Mouse (Mus musculus): ENCODE measurements around the gene Endov. TPM values are rescaled to one million over a fixed set of nuclear protein-coding genes. Genes with fewer than 3 reads are reported as not detected.

Gene Endov
- polyA plus RNA-seq (2012; rRNA removed) = 9.6 and 18.1 TPM in 2 replicates

- Histone ChIP-seq H3K36me3 (ENCODE audit: control insufficient read depth, insufficient read depth, low read length) (peaks cover 20% of the 10 kb centered on the region), H3K27me3 (ENCODE audit: control insufficient read depth, insufficient read depth, low read length) (no peaks in the 10 kb centered on the region), H3K4me3 (ENCODE audit: low read depth, low read length) (peak within 1 kb of the TSS; percentile 86), H3K4me1 (ENCODE audit: control insufficient read depth, insufficient read depth, insufficient read length, low read length) (peaks cover 10% of the 10 kb centered on the region; the same call in 1 of the 2 replicates), H3K27ac (ENCODE audit: insufficient read depth, low read depth, low read length) (peak within 1 kb of the TSS; percentile 74)
- 1% methylated on average over 66 of the region's 66 CpGs for WGBS
- TF ChIP-seq CTCF (IDR thresholded peaks at IDR 0.05; ENCODE audit: extremely low read depth, insufficient read length, insufficient replicate concordance, low read depth, low read length) = peak; percentile 85
- TF ChIP-seq POLR2A (IDR thresholded peaks at IDR 0.05; ENCODE audit: low read depth, low read length) = peak; percentile 60; the same call in 1 of the 2 replicates
Measured at GRCm38 (mm10) chr11:119490861-119491689, at the start of gene Endov. Gene Endov, plus strand, starts transcription at chr11:119491347.

GRCm38 (mm10) chr11:119442199-119442598 is 48.9 kb upstream of the Endov start:
- 91% methylated on average over 8 of the region's 8 CpGs for WGBS
- no peak overlapping the region for H3K27ac ChIP-seq (ENCODE audit: insufficient read depth, low read depth, low read length)
- no peaks in the 10 kb centered on the region for H3K27me3 ChIP-seq (ENCODE audit: control insufficient read depth, insufficient read depth, low read length)
- H3K36me3 ChIP-seq (ENCODE audit: control insufficient read depth, insufficient read depth, low read length) = peaks cover 96% of the 10 kb centered on the region
- no peak overlapping the region for H3K4me3 ChIP-seq (ENCODE audit: low read depth, low read length)
- TF ChIP-seq POLR2A (IDR thresholded peaks at IDR 0.05; ENCODE audit: low read depth, low read length) (no peak), CTCF (IDR thresholded peaks at IDR 0.05; ENCODE audit: extremely low read depth, insufficient read length, insufficient replicate concordance, low read depth, low read length) (no peak)
- no peaks in the 10 kb centered on the region for H3K4me1 ChIP-seq (ENCODE audit: control insufficient read depth, insufficient read depth, insufficient read length, low read length)

- Histone ChIP-seq H3K4me3 (ENCODE audit: low read depth, low read length) (no peak overlapping the region), H3K27me3 (ENCODE audit: control insufficient read depth, insufficient read depth, low read length) (no peaks in the 10 kb centered on the region), H3K27ac (ENCODE audit: insufficient read depth, low read depth, low read length) (no peak overlapping the region), H3K36me3 (ENCODE audit: control insufficient read depth, insufficient read depth, low read length) (peaks cover 94% of the 10 kb centered on the region), H3K4me1 (ENCODE audit: control insufficient read depth, insufficient read depth, insufficient read length, low read length) (no peaks in the 10 kb centered on the region)
- WGBS = 90% methylated on average over 9 of the region's 9 CpGs
- TF ChIP-seq POLR2A (IDR thresholded peaks at IDR 0.05; ENCODE audit: low read depth, low read length) (no peak), CTCF (IDR thresholded peaks at IDR 0.05; ENCODE audit: extremely low read depth, insufficient read length, insufficient replicate concordance, low read depth, low read length) (no peak)
Measured at GRCm38 (mm10) chr11:119443442-119443841, 47.7 kb upstream of the Endov start.

- peaks cover 86% of the 10 kb centered on the region for H3K36me3 ChIP-seq (ENCODE audit: control insufficient read depth, insufficient read depth, low read length)
- WGBS = 86% methylated on average over 4 of the region's 4 CpGs
- H3K4me1 ChIP-seq (ENCODE audit: control insufficient read depth, insufficient read depth, insufficient read length, low read length) = no peaks in the 10 kb centered on the region
- no peak overlapping the region for H3K27ac ChIP-seq (ENCODE audit: insufficient read depth, low read depth, low read length)
- H3K4me3 ChIP-seq (ENCODE audit: low read depth, low read length) = no peak overlapping the region
- TF ChIP-seq POLR2A (IDR thresholded peaks at IDR 0.05; ENCODE audit: low read depth, low read length) (no peak), CTCF (IDR thresholded peaks at IDR 0.05; ENCODE audit: extremely low read depth, insufficient read length, insufficient replicate concordance, low read depth, low read length) (no peak)
- no peaks in the 10 kb centered on the region for H3K27me3 ChIP-seq (ENCODE audit: control insufficient read depth, insufficient read depth, low read length)
Measured at GRCm38 (mm10) chr11:119456097-119456496, 35.0 kb upstream of the Endov start.

- H3K27me3 ChIP-seq (ENCODE audit: control insufficient read depth, insufficient read depth, low read length) = no peaks in the 10 kb centered on the region
- peaks cover 92% of the 10 kb centered on the region for H3K36me3 ChIP-seq (ENCODE audit: control insufficient read depth, insufficient read depth, low read length)
- H3K4me3 ChIP-seq (ENCODE audit: low read depth, low read length) = no peak overlapping the region
- TF ChIP-seq CTCF (IDR thresholded peaks at IDR 0.05; ENCODE audit: extremely low read depth, insufficient read length, insufficient replicate concordance, low read depth, low read length) (no peak), POLR2A (IDR thresholded peaks at IDR 0.05; ENCODE audit: low read depth, low read length) (no peak)
- no peaks in the 10 kb centered on the region for H3K4me1 ChIP-seq (ENCODE audit: control insufficient read depth, insufficient read depth, insufficient read length, low read length)
- H3K27ac ChIP-seq (ENCODE audit: insufficient read depth, low read depth, low read length) = no peak overlapping the region
- WGBS = 94% methylated on average over 4 of the region's 4 CpGs
Measured at GRCm38 (mm10) chr11:119477876-119478275, 13.3 kb upstream of the Endov start.

- 2% methylated on average over 27 of the region's 27 CpGs for WGBS
- Histone ChIP-seq H3K27me3 (ENCODE audit: control insufficient read depth, insufficient read depth, low read length) (no peaks in the 10 kb centered on the region), H3K4me1 (ENCODE audit: control insufficient read depth, insufficient read depth, insufficient read length, low read length) (peaks cover 10% of the 10 kb centered on the region; the same call in 1 of the 2 replicates), H3K27ac (ENCODE audit: insufficient read depth, low read depth, low read length) (no peak overlapping the region), H3K36me3 (ENCODE audit: control insufficient read depth, insufficient read depth, low read length) (peaks cover 15% of the 10 kb centered on the region), H3K4me3 (ENCODE audit: low read depth, low read length) (peak overlapping the region; percentile 86)
- TF ChIP-seq CTCF (IDR thresholded peaks at IDR 0.05; ENCODE audit: extremely low read depth, insufficient read length, insufficient replicate concordance, low read depth, low read length) (no peak), POLR2A (IDR thresholded peaks at IDR 0.05; ENCODE audit: low read depth, low read length) (no peak)
Measured at GRCm38 (mm10) chr11:119491690-119492087, 542 bp downstream of the Endov start.

- Histone ChIP-seq H3K36me3 (ENCODE audit: control insufficient read depth, insufficient read depth, low read length) (peaks cover 5% of the 10 kb centered on the region), H3K4me1 (ENCODE audit: control insufficient read depth, insufficient read depth, insufficient read length, low read length) (peaks cover 10% of the 10 kb centered on the region; the same call in 1 of the 2 replicates), H3K4me3 (ENCODE audit: low read depth, low read length) (no peak overlapping the region), H3K27me3 (ENCODE audit: control insufficient read depth, insufficient read depth, low read length) (no peaks in the 10 kb centered on the region), H3K27ac (ENCODE audit: insufficient read depth, low read depth, low read length) (no peak overlapping the region)
- TF ChIP-seq CTCF (IDR thresholded peaks at IDR 0.05; ENCODE audit: extremely low read depth, insufficient read length, insufficient replicate concordance, low read depth, low read length) = no peak
- TF ChIP-seq POLR2A (IDR thresholded peaks at IDR 0.05; ENCODE audit: low read depth, low read length) = no peak
- 89% methylated on average over 6 of the region's 6 CpGs for WGBS
Measured at GRCm38 (mm10) chr11:119492830-119493229, 1.7 kb downstream of the Endov start.
